Mouse (Mus musculus): ENCODE measurements around the gene Mettl24.

DNA sequence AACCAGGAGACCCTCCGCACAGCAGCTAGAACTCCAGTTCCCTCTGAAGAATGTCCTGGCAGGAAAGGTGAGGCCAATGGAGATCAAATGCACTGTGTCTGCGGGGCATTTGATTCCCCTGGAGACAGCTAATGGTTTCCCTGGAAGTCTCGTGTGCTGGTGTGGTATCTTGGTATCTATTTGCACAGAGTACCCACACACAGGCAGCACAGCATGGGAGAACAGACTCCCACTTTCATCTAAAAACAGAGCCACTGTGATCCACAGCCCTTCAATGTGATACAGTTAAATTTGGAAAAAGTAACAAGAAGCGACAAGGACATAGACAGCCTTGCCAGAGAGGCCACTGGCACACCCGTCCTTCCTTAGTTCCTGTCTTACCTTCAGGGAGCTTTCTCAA is 160.8 kb downstream of the Mettl24 start:
- TF ChIP-seq ELF1 (IDR thresholded peaks at IDR 0.05; ENCODE audit: low read depth, low read length) = no peak
- no peak for TF ChIP-seq CTCF (IDR thresholded peaks at IDR 0.05 in 2 of 3, conservative IDR thresholded peaks at IDR 0.05 in 1 of 3; ENCODE audit: control insufficient read depth in 1 of 3, insufficient read depth in 1 of 3, low read depth in 2 of 3, low read length in 3 of 3, poor library complexity in 1 of 3, severe bottlenecking in 1 of 3)
- no peak for TF ChIP-seq GATA1 (IDR thresholded peaks at IDR 0.05; ENCODE audit: low read depth, low read length)
- no peak for TF ChIP-seq HCFC1 (IDR thresholded peaks at IDR 0.05; ENCODE audit: low read depth, low read length)
- TF ChIP-seq NELFE (IDR thresholded peaks at IDR 0.05; ENCODE audit: low read depth, low read length) = no peak
- no peak for TF ChIP-seq E2F4 (IDR thresholded peaks at IDR 0.05; ENCODE audit: borderline replicate concordance, low read depth, low read length)
- TF ChIP-seq EP300 (IDR thresholded peaks at IDR 0.05; ENCODE audit: low read depth in 1 of 2, low read length in 2 of 2) = no peak
- TF ChIP-seq ETS1 (IDR thresholded peaks at IDR 0.05; ENCODE audit: low read depth, low read length) = no peak
- TF ChIP-seq SIN3A (IDR thresholded peaks at IDR 0.05; ENCODE audit: low read length) = no peak
- TF ChIP-seq MEF2A (IDR thresholded peaks at IDR 0.05; ENCODE audit: extremely low read depth, insufficient replicate concordance, low read depth, low read length, poor library complexity, severe bottlenecking) = no peak
- TF ChIP-seq SMC3 (IDR thresholded peaks at IDR 0.05; ENCODE audit: low read depth, low read length) = no peak
- TF ChIP-seq UBTF (IDR thresholded peaks at IDR 0.05; ENCODE audit: borderline replicate concordance, insufficient read depth, low read depth, low read length) = no peak
- TF ChIP-seq USF1 (IDR thresholded peaks at IDR 0.05; ENCODE audit: low read depth, low read length) = no peak

All from MEL (cell line).